7 mouse cellular contexts compared by ENCODE assay signal in the genomic region with DNA sequence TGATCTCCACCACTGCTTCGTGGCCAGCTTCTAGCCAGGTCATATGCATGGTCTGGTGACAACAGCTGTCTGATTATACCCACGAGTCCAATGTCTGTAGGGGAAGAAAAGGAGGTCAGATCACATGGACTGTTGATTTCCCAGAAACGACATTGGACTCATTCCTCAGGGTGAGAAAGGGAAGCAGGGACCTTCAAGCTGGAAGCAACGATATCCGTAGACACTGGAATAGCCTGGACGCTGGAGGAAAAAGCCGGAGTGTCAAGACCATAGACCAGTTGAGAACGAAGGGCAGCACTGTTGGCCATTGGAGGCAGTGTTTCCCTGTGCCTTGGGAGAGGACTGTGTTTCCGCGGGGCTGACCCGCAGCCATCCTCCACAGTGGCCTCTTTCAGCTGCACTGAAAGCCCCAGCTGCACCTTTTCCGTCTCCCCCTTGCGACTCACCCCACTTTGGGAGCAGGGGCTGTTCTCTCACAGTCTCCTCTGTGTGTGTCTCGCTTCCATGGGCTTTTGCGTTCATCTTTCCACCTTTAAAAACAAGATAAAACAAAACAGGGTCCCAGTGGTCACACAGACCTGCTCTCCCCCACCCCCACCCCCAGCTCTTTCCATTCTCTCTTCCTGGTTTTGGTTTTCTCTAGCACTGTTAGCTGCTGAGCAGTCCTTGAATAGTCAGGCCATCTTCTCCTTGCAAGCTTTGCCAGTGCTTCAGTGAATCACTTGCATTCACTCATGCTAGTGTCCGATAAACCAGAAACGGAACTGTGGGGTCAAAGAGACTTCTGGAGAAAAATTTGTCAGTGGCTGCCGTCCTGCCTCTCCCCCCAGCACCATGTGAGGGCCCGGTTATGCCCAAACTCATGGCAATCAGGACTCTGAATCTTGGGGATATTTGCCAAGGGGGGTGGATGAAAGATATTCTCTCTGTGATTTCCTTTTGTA. TPM values are rescaled to one million over a fixed set of nuclear protein-coding genes. Genes with fewer than 3 reads are reported as not detected.
DNase-seq lines count a peak whose midpoint lies in the region; ATAC-seq and TF ChIP-seq lines count a peak whose summit lies in the region.

No protein-coding gene starts in this region.

- no peak overlapping the region for H3K4me2 ChIP-seq in midbrain, embryonic 15.5 days

- peak; percentile 36; the same call in 1 of the 2 replicates for TF ChIP-seq CTCF in lung, adult 2 months (IDR thresholded peaks at IDR 0.05; ENCODE audit: insufficient read depth, low read length)

- no peaks in the 10 kb centered on the region for H3K36me3 ChIP-seq in heart, embryonic 10.5 days
- no peaks in the 10 kb centered on the region for H3K36me3 ChIP-seq in midbrain, embryonic 15.5 days (replicated peaks)

- TF ChIP-seq POLR2A in lung, adult 2 months (IDR thresholded peaks at IDR 0.05; ENCODE audit: borderline replicate concordance, extremely low read depth, low read depth, low read length), result no peak

- H3K27me3 ChIP-seq in heart, embryonic 10.5 days (ENCODE audit: insufficient read depth, poor library complexity, severe bottlenecking), result no peaks in the 10 kb centered on the region
- no peaks in the 10 kb centered on the region for H3K27me3 ChIP-seq in midbrain, embryonic 15.5 days (replicated peaks)

- peak; percentile 31; the same call in 1 of the 2 replicates for ATAC-seq in midbrain, embryonic 15.5 days (replicated peaks)

- no peak overlapping the region for H3K4me3 ChIP-seq in lung, adult 2 months (replicated peaks; ENCODE audit: extremely low read depth, low read depth, low read length)
- H3K4me3 ChIP-seq in heart, embryonic 10.5 days, result no peak overlapping the region
- no peak overlapping the region for H3K4me3 ChIP-seq in midbrain, embryonic 15.5 days

- H3K9me3 ChIP-seq in heart, embryonic 10.5 days, result no peaks in the 10 kb centered on the region
- no peaks in the 10 kb centered on the region for H3K9me3 ChIP-seq in midbrain, embryonic 15.5 days

- H3K9ac ChIP-seq in midbrain, embryonic 15.5 days, result no peak overlapping the region; the same call in 1 of the 2 replicates

- DNase-seq in lung, adult 2 months, result no peak
- no peak for DNase-seq in lung, adult 18-20 months
- DNase-seq in heart, embryonic 10.5 days (ENCODE audit: low spot score), result no peak
- DNase-seq in kidney, postnatal 10 days, result peak; percentile 67
- DNase-seq in cerebellum, adult 9-10 months, result no peak
- DNase-seq in layer of hippocampus, adult 8-10 months (ENCODE audit: low spot score in 2 of 2), result no peak

- peaks cover 41% of the 10 kb centered on the region for H3K4me1 ChIP-seq in lung, adult 2 months (ENCODE audit: control insufficient read depth, insufficient read depth, low read length)
- H3K4me1 ChIP-seq in heart, embryonic 10.5 days, result peaks cover 50% of the 10 kb centered on the region
- H3K4me1 ChIP-seq in midbrain, embryonic 15.5 days, result peaks cover 63% of the 10 kb centered on the region

- 31% methylated on average over 19 of the region's 19 CpGs for WGBS in lung, adult 2 months
- 56% methylated on average over 19 of the region's 19 CpGs for WGBS in heart, embryonic 10.5 days
- 38% methylated on average over 19 of the region's 19 CpGs for WGBS in midbrain, embryonic 15.5 days

- peak overlapping the region; percentile 53; the same call in 1 of the 2 replicates for H3K27ac ChIP-seq in heart, embryonic 10.5 days
- peak overlapping the region; percentile 61 for H3K27ac ChIP-seq in midbrain, embryonic 15.5 days

RNA-seq across cellular contexts. Expression of gene Abhd2, which starts 36.5 kb away (rescaled TPM):
- 53.1 and 64.0 TPM in 2 replicates for polyA plus RNA-seq in lung, adult 2 months (2012; rRNA removed)
- polyA plus RNA-seq in heart, embryonic 10.5 days (2016; fragmentation: Nextera tagmentation; extraction: Ambion mirVana), result 4.7 and 5.4 TPM in 2 replicates
- polyA plus RNA-seq in midbrain, embryonic 15.5 days (2015; fragmentation: Nextera tagmentation; extraction: Ambion mirVana), result 16.8 and 18.2 TPM in 2 replicates
- total RNA-seq in layer of hippocampus, adult 8-10 months (2022), result 10 to 100 TPM; 66.3 to 80.7 (median 73.3) TPM
